Mouse (Mus musculus): ENCODE results near the gene Rhbdd1. TPM values are rescaled to one million over a fixed set of nuclear protein-coding genes. Genes with fewer than 3 reads are reported as not detected.
A peak's percentile ranks its signal among the peaks of the same experiment; 100 is the strongest.

Rhbdd1 gene
- 8.6 and 9.2 TPM in 2 replicates for polyA plus RNA-seq (2015; fragmentation: Nextera tagmentation; extraction: Ambion mirVana)

- Histone ChIP-seq H3K4me3 (replicated peaks) (peak within 1 kb of the TSS; percentile 93), H3K36me3 (replicated peaks) (no peaks in the 10 kb centered on the region), H3K9ac (peak within 1 kb of the TSS; percentile 91), H3K4me2 (peak within 1 kb of the TSS; percentile 85), H3K27me3 (peaks cover 24% of the 10 kb centered on the region), H3K9me3 (replicated peaks) (no peaks in the 10 kb centered on the region), H3K4me1 (replicated peaks) (peaks cover 18% of the 10 kb centered on the region), H3K27ac (replicated peaks) (peak within 1 kb of the TSS; percentile 89)
- peak; percentile 99 for ATAC-seq (ENCODE audit: insufficient read depth)
- WGBS (ENCODE audit: insufficient replicate concordance), result 6% methylated on average over 47 of the region's 47 CpGs
Observed at GRCm38 (mm10) chr1:82316111-82316745, at the start of gene Rhbdd1. Gene Rhbdd1, plus strand, starts transcription at chr1:82316452.

GRCm38 (mm10) chr1:82267547-82267946 is 48.7 kb upstream of the Rhbdd1 start:
- no peak overlapping the region for H3K4me3 ChIP-seq (replicated peaks)
- H3K4me2 ChIP-seq, result no peak overlapping the region
- 20% methylated on average over 4 of the region's 4 CpGs for WGBS (ENCODE audit: insufficient replicate concordance)
- no peaks in the 10 kb centered on the region for H3K4me1 ChIP-seq (replicated peaks)
- no peak overlapping the region for H3K9ac ChIP-seq
- no peaks in the 10 kb centered on the region for H3K36me3 ChIP-seq (replicated peaks)
- H3K27me3 ChIP-seq, result no peaks in the 10 kb centered on the region
- no peak for ATAC-seq (ENCODE audit: insufficient read depth)
- no peaks in the 10 kb centered on the region for H3K9me3 ChIP-seq (replicated peaks)
- H3K27ac ChIP-seq (replicated peaks), result no peak overlapping the region

DNA sequence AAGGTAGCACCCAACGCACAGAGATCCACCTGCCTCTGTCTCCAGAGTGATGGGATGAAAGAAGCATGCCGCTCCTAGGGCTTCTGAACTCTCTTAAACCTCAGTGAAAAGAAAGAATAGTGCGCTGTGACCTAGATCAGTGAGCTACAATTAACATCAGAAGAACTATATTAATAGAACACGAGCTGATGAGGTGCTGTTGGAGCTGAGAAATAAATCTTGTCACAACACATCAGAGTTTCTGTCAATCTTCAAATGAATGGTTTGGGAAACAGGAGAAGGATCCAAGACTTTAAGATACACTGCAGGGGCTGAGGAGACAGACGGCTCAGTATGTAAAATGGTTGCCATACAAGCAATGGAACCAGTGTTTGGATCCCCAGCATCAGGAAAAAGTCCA is 44.0 kb upstream of the Rhbdd1 start:
- Histone ChIP-seq H3K9me3 (replicated peaks) (no peaks in the 10 kb centered on the region), H3K36me3 (replicated peaks) (no peaks in the 10 kb centered on the region), H3K4me1 (replicated peaks) (no peaks in the 10 kb centered on the region), H3K27me3 (no peaks in the 10 kb centered on the region), H3K4me3 (replicated peaks) (no peak overlapping the region), H3K9ac (no peak overlapping the region), H3K27ac (replicated peaks) (no peak overlapping the region), H3K4me2 (no peak overlapping the region)
- ATAC-seq (ENCODE audit: insufficient read depth), result no peak
- WGBS (ENCODE audit: insufficient replicate concordance), result 62% methylated on average over 5 of the region's 5 CpGs

DNA sequence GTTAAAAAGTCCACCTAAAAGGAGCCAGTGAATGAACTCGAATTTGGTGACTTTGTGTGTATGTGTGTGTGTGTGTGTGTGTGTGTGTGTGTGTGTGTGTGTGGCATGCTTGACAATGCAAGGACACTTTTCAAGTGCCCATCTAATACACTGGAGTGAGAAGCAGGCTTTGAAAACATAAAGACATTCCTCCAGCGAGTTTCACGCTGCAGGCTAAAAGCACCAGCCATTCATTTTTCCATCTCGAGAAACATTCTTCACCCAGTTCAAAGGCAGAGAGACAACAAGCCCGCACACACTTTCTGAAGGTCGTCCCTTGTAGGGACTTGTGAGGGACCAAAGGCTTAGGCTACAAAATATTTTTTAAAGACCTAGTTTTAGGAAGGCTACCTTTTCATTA is 42.7 kb upstream of the Rhbdd1 start:
- H3K36me3 ChIP-seq (replicated peaks), result no peaks in the 10 kb centered on the region
- no peak overlapping the region for H3K4me3 ChIP-seq (replicated peaks)
- no peak overlapping the region for H3K27ac ChIP-seq (replicated peaks)
- no peaks in the 10 kb centered on the region for H3K27me3 ChIP-seq
- ATAC-seq (ENCODE audit: insufficient read depth), result no peak
- H3K9me3 ChIP-seq (replicated peaks), result no peaks in the 10 kb centered on the region
- no peaks in the 10 kb centered on the region for H3K4me1 ChIP-seq (replicated peaks)
- no peak overlapping the region for H3K9ac ChIP-seq
- 52% methylated on average over 6 of the region's 6 CpGs for WGBS (ENCODE audit: insufficient replicate concordance)
- no peak overlapping the region for H3K4me2 ChIP-seq

DNA sequence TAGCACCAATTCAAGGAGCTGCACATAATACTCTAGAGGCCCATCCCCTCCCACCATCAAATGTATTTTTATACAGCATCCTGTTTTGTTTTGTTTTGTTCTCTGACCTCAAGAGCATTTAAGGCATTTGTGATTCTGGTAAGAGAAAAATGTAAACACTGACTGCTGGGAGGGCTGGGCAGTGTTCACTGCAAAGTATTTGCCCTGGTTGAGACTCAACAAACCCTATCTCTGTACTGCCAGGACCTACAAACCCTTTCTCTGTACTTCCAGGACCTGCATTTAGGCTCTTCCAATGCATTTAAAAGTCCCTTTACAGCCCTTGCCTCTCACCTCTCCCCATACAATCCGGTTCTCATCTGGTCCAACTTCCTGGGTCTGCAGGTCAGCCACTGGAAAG is 41.9 kb upstream of the Rhbdd1 start:
- no peak for ATAC-seq (ENCODE audit: insufficient read depth)
- Histone ChIP-seq H3K27me3 (no peaks in the 10 kb centered on the region), H3K9me3 (replicated peaks) (no peaks in the 10 kb centered on the region), H3K4me1 (replicated peaks) (no peaks in the 10 kb centered on the region), H3K4me3 (replicated peaks) (no peak overlapping the region), H3K9ac (no peak overlapping the region), H3K4me2 (no peak overlapping the region), H3K27ac (replicated peaks) (no peak overlapping the region), H3K36me3 (replicated peaks) (no peaks in the 10 kb centered on the region)
- 20% methylated on average over 1 of the region's 1 CpGs for WGBS (ENCODE audit: insufficient replicate concordance)

- no peaks in the 10 kb centered on the region for H3K9me3 ChIP-seq (replicated peaks)
- no peak overlapping the region for H3K9ac ChIP-seq
- no peak overlapping the region for H3K4me2 ChIP-seq
- H3K4me3 ChIP-seq (replicated peaks), result no peak overlapping the region
- peaks cover 16% of the 10 kb centered on the region for H3K4me1 ChIP-seq (replicated peaks)
- WGBS (ENCODE audit: insufficient replicate concordance), result 50% methylated on average over 1 of the region's 1 CpGs
- no peaks in the 10 kb centered on the region for H3K27me3 ChIP-seq
- ATAC-seq (ENCODE audit: insufficient read depth), result no peak
- H3K27ac ChIP-seq (replicated peaks), result no peak overlapping the region
- H3K36me3 ChIP-seq (replicated peaks), result no peaks in the 10 kb centered on the region
Observed at GRCm38 (mm10) chr1:82279768-82280167, 36.5 kb upstream of the Rhbdd1 start.

- Histone ChIP-seq H3K9me3 (replicated peaks) (no peaks in the 10 kb centered on the region), H3K27me3 (peaks cover 11% of the 10 kb centered on the region), H3K9ac (no peak overlapping the region), H3K4me2 (no peak overlapping the region), H3K4me3 (replicated peaks) (no peak overlapping the region), H3K27ac (replicated peaks) (no peak overlapping the region), H3K4me1 (replicated peaks) (peaks cover 16% of the 10 kb centered on the region), H3K36me3 (replicated peaks) (no peaks in the 10 kb centered on the region)
- ATAC-seq (ENCODE audit: insufficient read depth), result no peak
- 67% methylated on average over 6 of the region's 6 CpGs for WGBS (ENCODE audit: insufficient replicate concordance)
Observed at GRCm38 (mm10) chr1:82281823-82282222, 34.4 kb upstream of the Rhbdd1 start.

GRCm38 (mm10) chr1:82282992-82283611 is 33.1 kb upstream of the Rhbdd1 start:
- Histone ChIP-seq H3K4me2 (peak overlapping the region; percentile 92), H3K9me3 (replicated peaks) (no peaks in the 10 kb centered on the region), H3K27me3 (peaks cover 24% of the 10 kb centered on the region), H3K4me3 (replicated peaks) (peak overlapping the region; percentile 63), H3K9ac (peak overlapping the region; percentile 68), H3K4me1 (replicated peaks) (peaks cover 26% of the 10 kb centered on the region), H3K27ac (replicated peaks) (peak overlapping the region; percentile 72), H3K36me3 (replicated peaks) (peaks cover 2% of the 10 kb centered on the region; the same call in 1 of the 2 replicates)
- peak; percentile 94 for ATAC-seq (ENCODE audit: insufficient read depth)
- under 1% methylated on average over 35 of the region's 35 CpGs for WGBS (ENCODE audit: insufficient replicate concordance)

DNA sequence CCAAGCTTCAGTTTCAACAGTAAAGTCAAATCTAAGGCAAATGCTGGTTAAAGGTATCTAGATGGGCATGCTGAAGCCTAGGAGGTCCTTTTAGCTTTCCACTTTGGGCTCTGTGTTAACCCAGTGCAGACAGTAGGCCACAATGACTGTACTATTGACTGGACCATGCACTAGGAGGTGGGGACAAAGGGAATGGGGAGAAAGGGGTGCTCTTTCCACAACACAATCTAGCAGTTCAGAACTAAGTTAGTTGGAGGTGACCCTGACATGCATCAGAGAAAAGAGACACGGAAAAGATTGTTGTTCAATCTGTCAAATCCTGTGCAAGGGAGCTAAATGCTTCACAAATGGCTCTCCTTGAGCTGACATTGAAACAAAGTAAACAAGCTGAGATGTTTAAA is 32.4 kb upstream of the Rhbdd1 start:
- Histone ChIP-seq H3K4me3 (replicated peaks) (peak overlapping the region; percentile 63), H3K36me3 (replicated peaks) (peaks cover 7% of the 10 kb centered on the region; the same call in 1 of the 2 replicates), H3K4me1 (replicated peaks) (peaks cover 26% of the 10 kb centered on the region), H3K9ac (peak overlapping the region; percentile 68; the same call in 1 of the 2 replicates), H3K9me3 (replicated peaks) (no peaks in the 10 kb centered on the region), H3K4me2 (peak overlapping the region; percentile 92), H3K27ac (replicated peaks) (peak overlapping the region; percentile 72), H3K27me3 (peaks cover 32% of the 10 kb centered on the region)
- WGBS (ENCODE audit: insufficient replicate concordance), result 69% methylated on average over 1 of the region's 1 CpGs
- no peak for ATAC-seq (ENCODE audit: insufficient read depth)

DNA sequence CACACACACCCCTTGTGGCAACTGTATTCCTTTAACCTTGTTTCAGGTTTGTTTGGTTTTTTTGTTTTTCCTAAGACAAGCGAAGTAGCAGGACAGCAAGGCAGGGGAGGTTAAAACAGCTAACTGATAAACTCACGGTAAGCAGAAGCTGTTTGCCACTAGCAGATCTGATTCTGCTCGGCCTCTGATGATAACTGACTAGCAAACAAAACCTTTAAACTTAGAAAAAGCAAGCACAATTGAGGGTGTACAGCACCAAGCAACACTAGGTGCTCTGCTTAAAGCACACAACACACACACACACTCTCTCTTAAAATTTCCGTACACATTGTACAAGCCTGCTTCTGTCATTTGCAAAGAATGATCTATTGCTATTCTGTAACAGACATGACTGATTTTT is 31.8 kb upstream of the Rhbdd1 start:
- no peak for ATAC-seq (ENCODE audit: insufficient read depth)
- Histone ChIP-seq H3K36me3 (replicated peaks) (peaks cover 7% of the 10 kb centered on the region; the same call in 1 of the 2 replicates), H3K4me1 (replicated peaks) (peaks cover 26% of the 10 kb centered on the region), H3K27ac (replicated peaks) (peak overlapping the region; percentile 72; the same call in 1 of the 2 replicates), H3K27me3 (peaks cover 37% of the 10 kb centered on the region), H3K9me3 (replicated peaks) (no peaks in the 10 kb centered on the region), H3K9ac (no peak overlapping the region), H3K4me3 (replicated peaks) (peak overlapping the region; percentile 63), H3K4me2 (peak overlapping the region; percentile 29)
- WGBS (ENCODE audit: insufficient replicate concordance), result 34% methylated on average over 4 of the region's 4 CpGs

GRCm38 (mm10) chr1:82285461-82286189 is 30.6 kb upstream of the Rhbdd1 start:
- 41% methylated on average over 5 of the region's 5 CpGs for WGBS (ENCODE audit: insufficient replicate concordance)
- peaks cover 26% of the 10 kb centered on the region for H3K4me1 ChIP-seq (replicated peaks)
- H3K9ac ChIP-seq, result no peak overlapping the region
- peak overlapping the region; percentile 15 for H3K4me3 ChIP-seq (replicated peaks)
- no peak overlapping the region for H3K27ac ChIP-seq (replicated peaks)
- peak overlapping the region; percentile 42 for H3K4me2 ChIP-seq
- peaks cover 7% of the 10 kb centered on the region; the same call in 1 of the 2 replicates for H3K36me3 ChIP-seq (replicated peaks)
- H3K9me3 ChIP-seq (replicated peaks), result no peaks in the 10 kb centered on the region
- peaks cover 49% of the 10 kb centered on the region for H3K27me3 ChIP-seq
- ATAC-seq (ENCODE audit: insufficient read depth), result no peak
